ENCODE assay signal across 8 mouse cellular contexts in genomic region chr2:31915112-31915511, GRCm38 (mm10). TPM values are rescaled to one million over a fixed set of nuclear protein-coding genes. Genes with fewer than 3 reads are reported as not detected.
DNase-seq lines count a peak whose midpoint lies in the region; ATAC-seq and TF ChIP-seq lines count a peak whose summit lies in the region.

No protein-coding gene starts in this region.

- peak; percentile 86 for DNase-seq in forebrain, embryonic 11.5 days (ENCODE audit: low spot score)
- DNase-seq in adrenal gland, adult (ENCODE audit: inconsistent age in 2 of 2, low spot score in 1 of 2) = peak; percentile 69 to 89
- DNase-seq in embryo, embryonic 10 days (ENCODE audit: low spot score) = peak; percentile 93
- peak; percentile 89 for DNase-seq in heart, postnatal 4 days
- DNase-seq in left cerebral cortex, adult 2 months (ENCODE audit: extremely low spot score in 1 of 2, low spot score in 2 of 2) = peak; percentile 65 to 81
- peak; percentile 91 for DNase-seq in midbrain, embryonic 14.5 days
- DNase-seq in splenic B cell, adult 2 months (ENCODE audit: low read depth, low spot score) = peak; percentile 77

- no peak overlapping the region for H3K4me2 ChIP-seq in forebrain, embryonic 11.5 days (ENCODE audit: low read depth, low read length, severe bottlenecking)
- no peak overlapping the region for H3K4me2 ChIP-seq in forebrain, embryonic 12.5 days
- H3K4me2 ChIP-seq in midbrain, embryonic 14.5 days (ENCODE audit: low read length) = no peak overlapping the region

- no peaks in the 10 kb centered on the region for H3K9me3 ChIP-seq in forebrain, embryonic 11.5 days (ENCODE audit: control insufficient read depth, low read length)
- H3K9me3 ChIP-seq in forebrain, embryonic 12.5 days = no peaks in the 10 kb centered on the region
- no peaks in the 10 kb centered on the region for H3K9me3 ChIP-seq in midbrain, embryonic 14.5 days (ENCODE audit: control insufficient read depth, low read length)

- no peaks in the 10 kb centered on the region for H3K27me3 ChIP-seq in forebrain, embryonic 11.5 days (ENCODE audit: control insufficient read depth, insufficient read depth, low read length)
- no peaks in the 10 kb centered on the region; the same call in 1 of the 2 replicates for H3K27me3 ChIP-seq in forebrain, embryonic 12.5 days
- no peaks in the 10 kb centered on the region for H3K27me3 ChIP-seq in midbrain, embryonic 14.5 days (ENCODE audit: control insufficient read depth, insufficient read depth, low read length)
- no peaks in the 10 kb centered on the region for H3K27me3 ChIP-seq in splenic B cell, adult 2 months (ENCODE audit: control insufficient read depth, insufficient read depth, low read length, poor library complexity, severe bottlenecking)

- WGBS in forebrain, embryonic 11.5 days = 30% methylated on average over 4 of the region's 4 CpGs
- 25% methylated on average over 4 of the region's 4 CpGs for WGBS in forebrain, embryonic 12.5 days
- 24% methylated on average over 4 of the region's 4 CpGs for WGBS in midbrain, embryonic 14.5 days

- intact Hi-C loops in left cerebral cortex, adult 2 months (cut with DNase I) = loop anchor here (1.0 to 10.0 kb wide), 3 partner anchors 100 to 430 kb away; no protein-coding TSS in a partner anchor

- H3K36me3 ChIP-seq in forebrain, embryonic 11.5 days (ENCODE audit: control insufficient read depth, insufficient read depth, low read length) = no peaks in the 10 kb centered on the region
- H3K36me3 ChIP-seq in forebrain, embryonic 12.5 days (replicated peaks) = no peaks in the 10 kb centered on the region
- H3K36me3 ChIP-seq in midbrain, embryonic 14.5 days (ENCODE audit: control insufficient read depth, insufficient read depth, low read length) = no peaks in the 10 kb centered on the region
- H3K36me3 ChIP-seq in splenic B cell, adult 2 months (ENCODE audit: control insufficient read depth, insufficient read depth, low read length, poor library complexity, severe bottlenecking) = no peaks in the 10 kb centered on the region

- no peak for ATAC-seq in forebrain, embryonic 11.5 days (replicated peaks; ENCODE audit: low FRiP score)
- no peak for ATAC-seq in forebrain, embryonic 12.5 days (ENCODE audit: low FRiP score)
- no peak for ATAC-seq in midbrain, embryonic 14.5 days (ENCODE audit: low FRiP score, low TSS enrichment)

- no peaks in the 10 kb centered on the region for H3K4me1 ChIP-seq in forebrain, embryonic 11.5 days (replicated peaks; ENCODE audit: control insufficient read depth, insufficient read depth, low read length)
- H3K4me1 ChIP-seq in forebrain, embryonic 12.5 days = no peaks in the 10 kb centered on the region
- H3K4me1 ChIP-seq in midbrain, embryonic 14.5 days (ENCODE audit: control insufficient read depth, insufficient read depth, low read length) = no peaks in the 10 kb centered on the region

- H3K4me3 ChIP-seq in forebrain, embryonic 11.5 days (ENCODE audit: low read depth, low read length) = no peak overlapping the region
- no peak overlapping the region for H3K4me3 ChIP-seq in forebrain, embryonic 12.5 days (replicated peaks)
- H3K4me3 ChIP-seq in left cerebral cortex, adult 2 months = no peak overlapping the region
- no peak overlapping the region for H3K4me3 ChIP-seq in midbrain, embryonic 14.5 days (replicated peaks; ENCODE audit: low read depth, low read length)

- no peak overlapping the region for H3K27ac ChIP-seq in forebrain, embryonic 11.5 days (ENCODE audit: low read depth, low read length)
- H3K27ac ChIP-seq in forebrain, embryonic 12.5 days = no peak overlapping the region
- no peak overlapping the region for H3K27ac ChIP-seq in left cerebral cortex, adult 2 months
- no peak overlapping the region for H3K27ac ChIP-seq in midbrain, embryonic 14.5 days (replicated peaks; ENCODE audit: low read depth, low read length)

- no peak overlapping the region for H3K9ac ChIP-seq in forebrain, embryonic 11.5 days (ENCODE audit: low read length)
- no peak overlapping the region for H3K9ac ChIP-seq in forebrain, embryonic 12.5 days
- H3K9ac ChIP-seq in midbrain, embryonic 14.5 days (replicated peaks; ENCODE audit: low read length) = no peak overlapping the region

- peak; percentile 97 for TF ChIP-seq CTCF in left cerebral cortex, adult 2 months (IDR thresholded peaks at IDR 0.05)

RNA-seq across cellular contexts. Expression of gene Lamc3, which starts 28.0 kb away (rescaled TPM):
- 6.1 and 6.3 TPM in 2 replicates for polyA plus RNA-seq in forebrain, embryonic 11.5 days (2014; fragmentation: Nextera tagmentation; extraction: Ambion mirVana)
- polyA plus RNA-seq in forebrain, embryonic 12.5 days (2016; fragmentation: Nextera tagmentation; extraction: Ambion mirVana) = 5.2 and 5.6 TPM in 2 replicates
- total RNA-seq in heart, postnatal 4 days (2021) = under 1 TPM; 0.62 to 0.95 TPM
- 1 to 10 TPM; 6.9 to 8.8 TPM for total RNA-seq in left cerebral cortex, adult 2 months (2021)
- 1.1 and 6.6 TPM in 2 replicates for polyA plus RNA-seq in midbrain, embryonic 14.5 days (2014; fragmentation: Nextera tagmentation; extraction: Ambion mirVana)

RNA-seq across cellular contexts. Expression of gene Aif1l, which starts 34.8 kb away (rescaled TPM):
- polyA plus RNA-seq in forebrain, embryonic 11.5 days (2014; fragmentation: Nextera tagmentation; extraction: Ambion mirVana) = 78.3 and 79.6 TPM in 2 replicates
- 73.5 and 86.5 TPM in 2 replicates for polyA plus RNA-seq in forebrain, embryonic 12.5 days (2016; fragmentation: Nextera tagmentation; extraction: Ambion mirVana)
- total RNA-seq in heart, postnatal 4 days (2021) = 10 to 100 TPM; 21.1 to 24.0 TPM
- 1 to 10 TPM; 3.6 to 4.8 TPM for total RNA-seq in left cerebral cortex, adult 2 months (2021)
- polyA plus RNA-seq in midbrain, embryonic 14.5 days (2014; fragmentation: Nextera tagmentation; extraction: Ambion mirVana) = 24.2 and 34.7 TPM in 2 replicates

RNA-seq across cellular contexts. Expression of gene Nup214, which starts 59.1 kb away (rescaled TPM):
- 76.0 and 81.8 TPM in 2 replicates for polyA plus RNA-seq in forebrain, embryonic 11.5 days (2014; fragmentation: Nextera tagmentation; extraction: Ambion mirVana)
- polyA plus RNA-seq in forebrain, embryonic 12.5 days (2016; fragmentation: Nextera tagmentation; extraction: Ambion mirVana) = 87.4 and 90.3 TPM in 2 replicates
- total RNA-seq in heart, postnatal 4 days (2021) = 10 to 100 TPM; 50.4 to 51.1 TPM
- total RNA-seq in left cerebral cortex, adult 2 months (2021) = 10 to 100 TPM; 63.9 to 65.9 TPM
- 48.2 and 59.9 TPM in 2 replicates for polyA plus RNA-seq in midbrain, embryonic 14.5 days (2014; fragmentation: Nextera tagmentation; extraction: Ambion mirVana)
